20 mouse cellular contexts compared by ENCODE assay signal in genomic region chr5:136804246-136804645, GRCm38 (mm10).
DNase-seq lines count a peak whose midpoint lies in the region; ATAC-seq lines count a peak whose summit lies in the region.
"Had no signal": no experiment of that assay in that cellular context is flagged by ENCODE, and none has a peak within 500 bp of the region (broad histone marks: within the 10 kb centered on the region; RNA-seq: fewer than 3 reads in every experiment).

No protein-coding gene starts in this region.

- H3K27me3 ChIP-seq in hindbrain, embryonic 10.5 days (ENCODE audit: insufficient read depth, poor library complexity, severe bottlenecking) = peaks cover 2% of the 10 kb centered on the region; the same call in 1 of the 2 replicates
- no peaks in the 10 kb centered on the region for H3K27me3 ChIP-seq in hindbrain, embryonic 13.5 days
- no peaks in the 10 kb centered on the region for H3K27me3 ChIP-seq in embryonic facial prominence, embryonic 13.5 days
- H3K27me3 ChIP-seq in limb, embryonic 13.5 days = no peaks in the 10 kb centered on the region
- H3K27me3 ChIP-seq in midbrain, embryonic 16.5 days (ENCODE audit: control insufficient read depth, insufficient read depth, low read depth, low read length) = no peaks in the 10 kb centered on the region
- H3K27me3 ChIP-seq: midbrain, embryonic 15.5 days; neural tube, embryonic 12.5 days; stomach, embryonic 15.5 days had no signal

- no peak overlapping the region for H3K4me2 ChIP-seq in hindbrain, embryonic 13.5 days
- peak overlapping the region; percentile 16; the same call in 1 of the 2 replicates for H3K4me2 ChIP-seq in embryonic facial prominence, embryonic 13.5 days
- H3K4me2 ChIP-seq in limb, embryonic 13.5 days (replicated peaks) = 0 out of 2 replicates have a peak overlapping the region, but pooled peaks have one; percentile 16
- H3K4me2 ChIP-seq in midbrain, embryonic 16.5 days (ENCODE audit: low read length) = no peak overlapping the region
- H3K4me2 ChIP-seq: heart, embryonic 15.5 days; midbrain, embryonic 15.5 days; neural tube, embryonic 12.5 days; stomach, embryonic 15.5 days had no signal

- peaks cover 39% of the 10 kb centered on the region for H3K4me1 ChIP-seq in hindbrain, embryonic 10.5 days (replicated peaks)
- H3K4me1 ChIP-seq in hindbrain, embryonic 13.5 days (replicated peaks) = peaks cover 15% of the 10 kb centered on the region
- H3K4me1 ChIP-seq in embryonic facial prominence, embryonic 13.5 days = peaks cover 59% of the 10 kb centered on the region
- peaks cover 62% of the 10 kb centered on the region for H3K4me1 ChIP-seq in limb, embryonic 13.5 days
- peaks cover 8% of the 10 kb centered on the region for H3K4me1 ChIP-seq in midbrain, embryonic 16.5 days (ENCODE audit: control insufficient read depth, insufficient read depth, low read length)

- 55% methylated on average over 1 of the region's 1 CpGs for WGBS in hindbrain, embryonic 10.5 days
- whole genome bisulfite sequencing in hindbrain, embryonic 13.5 days = 20% methylated on average over 1 of the region's 1 CpGs
- WGBS in embryonic facial prominence, embryonic 13.5 days = 52% methylated on average over 1 of the region's 1 CpGs
- 26% methylated on average over 1 of the region's 1 CpGs for WGBS in limb, embryonic 13.5 days
- 34% methylated on average over 1 of the region's 1 CpGs for WGBS in midbrain, embryonic 16.5 days

- H3K36me3 ChIP-seq in hindbrain, embryonic 10.5 days = no peaks in the 10 kb centered on the region
- no peaks in the 10 kb centered on the region for H3K36me3 ChIP-seq in hindbrain, embryonic 13.5 days
- H3K36me3 ChIP-seq in embryonic facial prominence, embryonic 13.5 days = peaks cover 6% of the 10 kb centered on the region; the same call in 1 of the 2 replicates
- no peaks in the 10 kb centered on the region for H3K36me3 ChIP-seq in limb, embryonic 13.5 days
- H3K36me3 ChIP-seq in midbrain, embryonic 16.5 days (ENCODE audit: control insufficient read depth, insufficient read depth, low read length) = no peaks in the 10 kb centered on the region
- H3K36me3 ChIP-seq: heart, embryonic 15.5 days; midbrain, embryonic 15.5 days; neural tube, embryonic 12.5 days; stomach, embryonic 15.5 days had no signal

- no peak for DNase-seq in hindbrain, embryonic 10.5 days (ENCODE audit: low spot score)
- peak; percentile 58 for DNase-seq in Muller cell, postnatal 12 days (ENCODE audit: inconsistent ontology term)
- no peak for DNase-seq in urinary bladder, postnatal 4 days (ENCODE audit: low spot score in 2 of 2)
- DNase-seq: adrenal gland, postnatal 36 days; cerebellum, adult 9-11 months; heart, adult 11 months; kidney, adult 11 months; liver; liver, postnatal 0 days; right cerebral cortex, postnatal 14 days; thymus, adult 2 months had no signal

- no peaks in the 10 kb centered on the region for H3K9me3 ChIP-seq in hindbrain, embryonic 10.5 days
- H3K9me3 ChIP-seq in hindbrain, embryonic 13.5 days = no peaks in the 10 kb centered on the region
- H3K9me3 ChIP-seq in embryonic facial prominence, embryonic 13.5 days = no peaks in the 10 kb centered on the region
- no peaks in the 10 kb centered on the region; the same call in 1 of the 2 replicates for H3K9me3 ChIP-seq in limb, embryonic 13.5 days
- H3K9me3 ChIP-seq in midbrain, embryonic 16.5 days (replicated peaks; ENCODE audit: control insufficient read depth, low read length, poor library complexity, severe bottlenecking) = no peaks in the 10 kb centered on the region
- H3K9me3 ChIP-seq: heart, embryonic 15.5 days; midbrain, embryonic 15.5 days; neural tube, embryonic 12.5 days; stomach, embryonic 15.5 days had no signal

- no peak for ATAC-seq in hindbrain, embryonic 13.5 days (ENCODE audit: low FRiP score)
- ATAC-seq in embryonic facial prominence, embryonic 13.5 days (ENCODE audit: insufficient number of reproducible peaks, insufficient read depth, low FRiP score, low TSS enrichment, low read depth) = no peak
- no peak for ATAC-seq in limb, embryonic 13.5 days (ENCODE audit: low FRiP score, low read depth)
- no peak for ATAC-seq in midbrain, embryonic 16.5 days
- ATAC-seq: liver, postnatal 0 days; midbrain, embryonic 15.5 days had no signal

- no peak overlapping the region for H3K9ac ChIP-seq in hindbrain, embryonic 13.5 days
- H3K9ac ChIP-seq in embryonic facial prominence, embryonic 13.5 days = 0 out of 2 replicates have a peak overlapping the region, but pooled peaks have one; percentile 21
- H3K9ac ChIP-seq in limb, embryonic 13.5 days = 0 out of 2 replicates have a peak overlapping the region, but pooled peaks have one; percentile 25
- no peak overlapping the region for H3K9ac ChIP-seq in midbrain, embryonic 16.5 days (ENCODE audit: low read depth, low read length)
- H3K9ac ChIP-seq: heart, embryonic 15.5 days; liver, postnatal 0 days; midbrain, embryonic 15.5 days; neural tube, embryonic 12.5 days; stomach, embryonic 15.5 days had no signal

- H3K4me3 ChIP-seq in hindbrain, embryonic 10.5 days = no peak overlapping the region
- no peak overlapping the region for H3K4me3 ChIP-seq in hindbrain, embryonic 13.5 days
- no peak overlapping the region for H3K4me3 ChIP-seq in embryonic facial prominence, embryonic 13.5 days
- H3K4me3 ChIP-seq in limb, embryonic 13.5 days = no peak overlapping the region
- no peak overlapping the region for H3K4me3 ChIP-seq in midbrain, embryonic 16.5 days (ENCODE audit: low read depth, low read length)
- H3K4me3 ChIP-seq: heart, embryonic 15.5 days; left cerebral cortex, adult 2 months; midbrain, embryonic 15.5 days; neural tube, embryonic 12.5 days; stomach, embryonic 15.5 days had no signal

- H3K27ac ChIP-seq in hindbrain, embryonic 10.5 days = peak overlapping the region; percentile 66; the same call in 1 of the 2 replicates
- no peak overlapping the region for H3K27ac ChIP-seq in hindbrain, embryonic 13.5 days
- H3K27ac ChIP-seq in embryonic facial prominence, embryonic 13.5 days = peak overlapping the region; percentile 82
- peak overlapping the region; percentile 58; the same call in 1 of the 2 replicates for H3K27ac ChIP-seq in limb, embryonic 13.5 days
- H3K27ac ChIP-seq in midbrain, embryonic 16.5 days (ENCODE audit: low read length) = no peak overlapping the region
- H3K27ac ChIP-seq: heart, embryonic 15.5 days; left cerebral cortex, adult 2 months; midbrain, embryonic 15.5 days; neural tube, embryonic 12.5 days had no signal

Comparison
In these comparisons a context has a peak if more than half of its experiments do, and no peak if none do; other contexts are left out.
1. H3K27ac ChIP-seq: peak in hindbrain, embryonic 10.5 days (single experiment), embryonic facial prominence, embryonic 13.5 days (single experiment) and limb, embryonic 13.5 days (single experiment); none in hindbrain, embryonic 13.5 days (single experiment) and midbrain, embryonic 16.5 days (single experiment).
2. H3K4me2 ChIP-seq: peak in embryonic facial prominence, embryonic 13.5 days (single experiment) and limb, embryonic 13.5 days (single experiment); none in hindbrain, embryonic 13.5 days (single experiment) and midbrain, embryonic 16.5 days (single experiment).
3. H3K9ac ChIP-seq: peak in embryonic facial prominence, embryonic 13.5 days (single experiment) and limb, embryonic 13.5 days (single experiment); none in hindbrain, embryonic 13.5 days (single experiment) and midbrain, embryonic 16.5 days (single experiment).